In genomic region chr7:127823236-127824171, GRCm38 (mm10) we compare ENCODE assay signal across 8 mouse cellular contexts. TPM values are rescaled to one million over a fixed set of nuclear protein-coding genes. Genes with fewer than 3 reads are reported as not detected.
DNase-seq lines count a peak whose midpoint lies in the region; ATAC-seq and TF ChIP-seq lines count a peak whose summit lies in the region.

No protein-coding gene starts in this region.

- H3K4me3 ChIP-seq in left cerebral cortex, adult 2 months: peak overlapping the region; percentile 69
- H3K4me3 ChIP-seq in hindbrain, embryonic 15.5 days: peak overlapping the region; percentile 83
- H3K4me3 ChIP-seq in neural tube, embryonic 12.5 days: peak overlapping the region; percentile 81

- peak; percentile 24 for ATAC-seq in hindbrain, embryonic 15.5 days (ENCODE audit: low FRiP score, low read depth)
- ATAC-seq in neural tube, embryonic 12.5 days (ENCODE audit: low FRiP score, low read depth): peak; percentile 42

- intact Hi-C loops in left cerebral cortex, adult 2 months (cut with DNase I): loop anchor here (1.0 to 5.0 kb wide), 2 partner anchors 18 to 54 kb away; partner anchors contain the start of genes Zfp646 and Zfp668

- peak overlapping the region; percentile 94 for H3K27ac ChIP-seq in left cerebral cortex, adult 2 months
- H3K27ac ChIP-seq in hindbrain, embryonic 15.5 days (replicated peaks): peak overlapping the region; percentile 94
- no peak overlapping the region for H3K27ac ChIP-seq in neural tube, embryonic 12.5 days

- H3K36me3 ChIP-seq in hindbrain, embryonic 15.5 days: no peaks in the 10 kb centered on the region
- H3K36me3 ChIP-seq in neural tube, embryonic 12.5 days: no peaks in the 10 kb centered on the region

- no peaks in the 10 kb centered on the region for H3K9me3 ChIP-seq in hindbrain, embryonic 15.5 days
- H3K9me3 ChIP-seq in neural tube, embryonic 12.5 days: no peaks in the 10 kb centered on the region

- peak overlapping the region; percentile 93 for H3K9ac ChIP-seq in hindbrain, embryonic 15.5 days
- H3K9ac ChIP-seq in neural tube, embryonic 12.5 days: peak overlapping the region; percentile 88

- peaks cover 42% of the 10 kb centered on the region for H3K4me1 ChIP-seq in hindbrain, embryonic 15.5 days (replicated peaks)
- peaks cover 18% of the 10 kb centered on the region for H3K4me1 ChIP-seq in neural tube, embryonic 12.5 days

- H3K27me3 ChIP-seq in hindbrain, embryonic 15.5 days: no peaks in the 10 kb centered on the region
- H3K27me3 ChIP-seq in neural tube, embryonic 12.5 days (replicated peaks): no peaks in the 10 kb centered on the region

- WGBS in hindbrain, embryonic 15.5 days: 46% methylated on average over 11 of the region's 11 CpGs
- 67% methylated on average over 11 of the region's 11 CpGs for WGBS in neural tube, embryonic 12.5 days

- peak overlapping the region; percentile 83 for H3K4me2 ChIP-seq in hindbrain, embryonic 15.5 days
- peak overlapping the region; percentile 75 for H3K4me2 ChIP-seq in neural tube, embryonic 12.5 days (replicated peaks)

- DNase-seq in left cerebral cortex, adult 2 months (ENCODE audit: extremely low spot score in 1 of 2, low spot score in 2 of 2): peak in 1 of 2 experiments; percentile 35
- no peak for DNase-seq in left cerebral cortex, adult 11 months (ENCODE audit: low spot score)
- peak; percentile 60 to 62 for DNase-seq in cerebellum, postnatal 36 days
- DNase-seq in urinary bladder, adult 2 months (ENCODE audit: low spot score): no peak
- DNase-seq in spleen, postnatal 14 days (ENCODE audit: low spot score in 2 of 2): no peak
- DNase-seq in thymus, postnatal 25 days: no peak

- TF ChIP-seq CTCF in left cerebral cortex, adult 2 months (IDR thresholded peaks at IDR 0.05): peak; percentile 12; the same call in 1 of the 2 replicates

RNA-seq across cellular contexts. Expression of gene Stx4a, which starts 0.6 kb away (rescaled TPM):
- 10 to 100 TPM; 85.7 to 98.9 TPM for total RNA-seq in left cerebral cortex, adult 2 months (2021)
- 21.5 and 22.4 TPM in 2 replicates for polyA plus RNA-seq in hindbrain, embryonic 15.5 days (2015; fragmentation: Nextera tagmentation; extraction: Ambion mirVana)
- 19.2 and 19.3 TPM in 2 replicates for polyA plus RNA-seq in neural tube, embryonic 12.5 days (2016; fragmentation: Nextera tagmentation; extraction: Ambion mirVana)
- polyA plus RNA-seq in urinary bladder, adult 2 months (2012; rRNA removed): 161 and 178 TPM in 2 replicates

RNA-seq across cellular contexts. Expression of gene Stx1b, which starts 0.8 kb away (rescaled TPM):
- 100 to 1,000 TPM; 449 to 456 TPM for total RNA-seq in left cerebral cortex, adult 2 months (2021)
- 63.4 and 72.5 TPM in 2 replicates for polyA plus RNA-seq in hindbrain, embryonic 15.5 days (2015; fragmentation: Nextera tagmentation; extraction: Ambion mirVana)
- polyA plus RNA-seq in neural tube, embryonic 12.5 days (2016; fragmentation: Nextera tagmentation; extraction: Ambion mirVana): 19.0 and 19.2 TPM in 2 replicates
- polyA plus RNA-seq in urinary bladder, adult 2 months (2012; rRNA removed): 6.4 and 6.9 TPM in 2 replicates

RNA-seq across cellular contexts. Expression of gene Hsd3b7, which starts 23.1 kb away (rescaled TPM):
- 1 to 10 TPM; 4.2 to 4.5 TPM for total RNA-seq in left cerebral cortex, adult 2 months (2021)
- 9.7 and 10.5 TPM in 2 replicates for polyA plus RNA-seq in hindbrain, embryonic 15.5 days (2015; fragmentation: Nextera tagmentation; extraction: Ambion mirVana)
- polyA plus RNA-seq in neural tube, embryonic 12.5 days (2016; fragmentation: Nextera tagmentation; extraction: Ambion mirVana): 7.8 and 9.0 TPM in 2 replicates
- 65.7 and 77.6 TPM in 2 replicates for polyA plus RNA-seq in urinary bladder, adult 2 months (2012; rRNA removed)

RNA-seq across cellular contexts. Expression of gene Gm49388, which starts 38.1 kb away (rescaled TPM):
- 1 to 10 TPM; 4.2 to 4.3 TPM for total RNA-seq in left cerebral cortex, adult 2 months (2021)
- not detected in 2 replicates for polyA plus RNA-seq in hindbrain, embryonic 15.5 days (2015; fragmentation: Nextera tagmentation; extraction: Ambion mirVana)
- polyA plus RNA-seq in neural tube, embryonic 12.5 days (2016; fragmentation: Nextera tagmentation; extraction: Ambion mirVana): not detected in 2 replicates
- polyA plus RNA-seq in urinary bladder, adult 2 months (2012; rRNA removed): 0.21 TPM in 1 of 2 replicates, not detected in the other

RNA-seq across cellular contexts. Expression of gene Setd1a, which starts 47.0 kb away (rescaled TPM):
- total RNA-seq in left cerebral cortex, adult 2 months (2021): 10 to 100 TPM; 48.8 to 55.2 TPM
- polyA plus RNA-seq in hindbrain, embryonic 15.5 days (2015; fragmentation: Nextera tagmentation; extraction: Ambion mirVana): 20.0 and 20.1 TPM in 2 replicates
- 20.3 and 22.5 TPM in 2 replicates for polyA plus RNA-seq in neural tube, embryonic 12.5 days (2016; fragmentation: Nextera tagmentation; extraction: Ambion mirVana)
- polyA plus RNA-seq in urinary bladder, adult 2 months (2012; rRNA removed): 4.8 and 13.9 TPM in 2 replicates

Comparison
In these comparisons a context has a peak if more than half of its experiments do, and no peak if none do; other contexts are left out.
1. DNase-seq: peak in cerebellum, postnatal 36 days (2 of 2); none in left cerebral cortex, adult 11 months (single experiment), urinary bladder, adult 2 months (single experiment), spleen, postnatal 14 days (0 of 2) and thymus, postnatal 25 days (single experiment).
2. Peak in every context shown above with its lines, with median percentiles within 50 percentile points of each other: H3K4me3 ChIP-seq.